Mouse (Mus musculus): ENCODE data around the gene Daam1.

DNA sequence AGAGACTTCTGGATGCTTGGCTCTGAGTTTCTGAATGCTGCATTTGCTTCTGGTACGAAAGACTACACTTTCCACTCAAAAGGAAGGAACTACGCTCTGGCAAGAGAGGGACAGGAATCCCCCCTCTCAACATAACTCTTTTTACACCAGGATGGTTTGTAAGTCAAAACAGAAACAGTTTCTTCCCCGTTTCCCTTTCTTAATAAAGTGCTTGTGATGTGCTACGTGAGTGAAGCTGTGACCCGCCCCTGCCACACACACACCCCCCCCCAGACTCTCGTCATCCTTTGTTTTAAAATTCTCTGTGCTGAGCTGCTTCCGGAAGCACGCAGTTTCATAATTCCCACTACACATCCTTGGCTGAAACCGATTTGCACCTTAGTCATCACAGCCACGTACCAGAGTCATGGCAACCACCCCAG lies 183.5 kb downstream of the Daam1 start:
- no peak for TF ChIP-seq CTCF (IDR thresholded peaks at IDR 0.05; ENCODE audit: low read depth)
- TF ChIP-seq EP300 (IDR thresholded peaks at IDR 0.05; ENCODE audit: low read depth), result no peak

Data from liver, postnatal 0 days (tissue).